Mouse (Mus musculus): ENCODE measurements around the gene Ptger1.

DNA sequence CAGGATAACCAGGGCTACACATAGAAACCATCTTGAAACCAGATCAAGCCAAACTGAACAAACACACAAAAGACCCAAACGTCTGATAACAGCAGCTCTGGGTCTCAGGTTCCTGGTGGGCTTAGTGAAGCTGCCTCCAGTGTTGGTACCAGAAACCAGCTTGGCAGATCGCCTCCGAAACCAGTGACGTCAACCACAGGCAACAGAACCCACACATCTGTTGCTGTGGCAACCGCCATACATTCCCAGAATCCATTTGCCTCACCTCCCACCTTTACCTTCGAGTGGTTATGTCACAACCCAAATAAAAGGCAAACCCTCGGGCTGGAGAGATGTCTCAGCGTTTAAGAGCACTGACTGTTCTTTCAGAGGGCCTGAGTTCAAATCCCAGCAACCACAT, 41.1 kb downstream of the Ptger1 start:
- TF ChIP-seq SIN3A (IDR thresholded peaks at IDR 0.05; ENCODE audit: low read length), result no peak
- no peak for TF ChIP-seq POLR2A (IDR thresholded peaks at IDR 0.05; ENCODE audit: low read depth, low read length)
- no peak for TF ChIP-seq ELF1 (IDR thresholded peaks at IDR 0.05; ENCODE audit: low read depth, low read length)
- no peak for TF ChIP-seq MAZ (IDR thresholded peaks at IDR 0.05; ENCODE audit: low read depth, low read length)
- TF ChIP-seq UBTF (IDR thresholded peaks at IDR 0.05; ENCODE audit: low read depth, low read length), result no peak

Measured in CH12.LX (cell line).